Mouse (Mus musculus): ENCODE results near the gene Chchd10. TPM values are rescaled to one million over a fixed set of nuclear protein-coding genes. Genes with fewer than 3 reads are reported as not detected.

The Chchd10 gene
- total RNA-seq, 2 experiments from 2014 or later = 323 to 356 TPM

- no peak for DNase-seq (ENCODE audit: extremely low spot score in 1 of 2, low spot score in 1 of 2)
Observed at GRCm38 (mm10) chr10:75948079-75948478, 15.1 kb downstream of the Chchd10 start.

GRCm38 (mm10) chr10:75949053-75950045, 16.4 kb downstream of the Chchd10 start:
- no peak for DNase-seq (ENCODE audit: extremely low spot score in 1 of 2, low spot score in 1 of 2)

- no peak for DNase-seq (ENCODE audit: extremely low spot score in 1 of 2, low spot score in 1 of 2)
Observed at GRCm38 (mm10) chr10:75950791-75951210, 17.9 kb downstream of the Chchd10 start.

- DNase-seq (ENCODE audit: extremely low spot score in 1 of 2, low spot score in 1 of 2) = peak in 1 of 2 experiments; percentile 55
Observed at GRCm38 (mm10) chr10:75951424-75952050, 18.6 kb downstream of the Chchd10 start.

GRCm38 (mm10) chr10:75954381-75954811, 21.5 kb downstream of the Chchd10 start, which contains the start of gene Gm5134:
Gene Gm5134, plus strand, starts transcription at chr10:75954514.
- no peak for DNase-seq (ENCODE audit: extremely low spot score in 1 of 2, low spot score in 1 of 2)

GRCm38 (mm10) chr10:75973846-75974245, 40.9 kb downstream of the Chchd10 start:
- DNase-seq (ENCODE audit: extremely low spot score in 1 of 2, low spot score in 1 of 2) = no peak

- no peak for DNase-seq (ENCODE audit: extremely low spot score in 1 of 2, low spot score in 1 of 2)
Observed at GRCm38 (mm10) chr10:75975216-75975615, 42.3 kb downstream of the Chchd10 start.

GRCm38 (mm10) chr10:75978119-75978834, 45.3 kb downstream of the Chchd10 start:
- DNase-seq (ENCODE audit: extremely low spot score in 1 of 2, low spot score in 1 of 2) = no peak

- no peak for DNase-seq (ENCODE audit: extremely low spot score in 1 of 2, low spot score in 1 of 2)
Observed at GRCm38 (mm10) chr10:75978835-75979157, 45.9 kb downstream of the Chchd10 start.

- DNase-seq (ENCODE audit: extremely low spot score in 1 of 2, low spot score in 1 of 2) = no peak
Observed at GRCm38 (mm10) chr10:75979432-75979831, 46.5 kb downstream of the Chchd10 start.

Other genes starting within 250 kb of the Chchd10 start
- 10 to 100 TPM; 60.6 to 79.2 TPM for gene Cabin1, start 168.8 kb upstream of the Chchd10 start, total RNA-seq (2021)
- 10 to 100 TPM; 40.4 to 44.5 TPM for gene Ddt, start 159.7 kb upstream of the Chchd10 start, total RNA-seq (2021)
- gene Gm20441, start 152.2 kb upstream of the Chchd10 start, total RNA-seq (2021) = not detected
- gene Gstt3, start 151.7 kb upstream of the Chchd10 start, total RNA-seq (2021) = 1 to 10 TPM; 1.7 to 1.8 TPM
- gene Gstt1, start 134.5 kb upstream of the Chchd10 start, total RNA-seq (2021) = 1 to 10 TPM; 3.9 to 6.5 TPM
- not detected for gene Gstt4, start 110.6 kb upstream of the Chchd10 start, total RNA-seq (2021)
- gene Gstt2, start 95.7 kb upstream of the Chchd10 start, total RNA-seq (2021) = 1 to 10 TPM; 2.2 to 4.5 TPM
- gene Mif, start 72.9 kb upstream of the Chchd10 start, total RNA-seq (2021) = 100 to 1,000 TPM; 420 to 504 TPM
- 1 to 10 TPM; 3.8 to 4.7 TPM for gene Derl3, start 39.7 kb upstream of the Chchd10 start, total RNA-seq (2021)
- 10 to 100 TPM; 86.4 to 88.8 TPM for gene Smarcb1, start 11.5 kb upstream of the Chchd10 start, total RNA-seq (2021)
- 1 to 10 TPM; 1.4 to 2.1 TPM for gene Mmp11, start 3.4 kb downstream of the Chchd10 start, total RNA-seq (2021)
- 1 to 10 TPM in 1 of 2 experiments, under 1 TPM in 1; 0.64 to 1.1 TPM for gene Gm867, start 7.5 kb downstream of the Chchd10 start, total RNA-seq (2021)
- not detected for gene Vpreb3, start 9.9 kb downstream of the Chchd10 start, total RNA-seq (2021)
- under 1 TPM; 0.21 to 0.66 TPM for gene Gm5134, start 21.4 kb downstream of the Chchd10 start, total RNA-seq (2021)
- 10 to 100 TPM; 15.9 to 17.2 TPM for gene Zfp280b, start 99.5 kb downstream of the Chchd10 start, total RNA-seq (2021)
- gene Slc5a4b, start 177.8 kb downstream of the Chchd10 start, total RNA-seq (2021) = not detected
- not detected for gene Slc5a4a, start 214.3 kb downstream of the Chchd10 start, total RNA-seq (2021)